Mouse (Mus musculus) retina, adult 2 months (tissue): ENCODE measurements around the gene Nckap5l.
A peak's percentile ranks its signal among the peaks of the same experiment; 100 is the strongest.

ENCODE experiments used
- DNase-seq: peaks from one replicate; pipeline ENCODE4 v3.0.0-alpha.2; 2012; ENCODE audit warnings: low read depth, low spot score

Gene Nckap5l

DNA sequence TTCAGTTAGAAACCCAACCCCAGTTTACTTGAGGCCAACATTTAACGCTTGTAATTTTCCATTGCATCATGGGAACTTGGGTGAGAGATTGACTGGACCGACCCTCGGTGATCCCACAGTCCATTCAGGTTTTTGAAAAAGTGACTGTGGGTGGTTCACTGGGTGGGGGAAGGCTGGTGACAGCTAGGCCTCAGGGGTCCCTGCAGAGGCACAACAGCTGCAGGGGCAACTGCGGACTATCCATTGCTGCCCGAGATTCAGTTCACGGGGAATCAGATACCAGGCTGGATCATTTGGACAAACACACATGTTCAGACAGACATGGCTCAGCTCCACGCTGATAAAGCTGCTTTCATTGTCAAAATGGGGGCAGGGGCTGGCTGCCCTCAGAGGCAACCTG is 26.0 kb downstream of the Nckap5l start:
- no peak for DNase-seq

DNA sequence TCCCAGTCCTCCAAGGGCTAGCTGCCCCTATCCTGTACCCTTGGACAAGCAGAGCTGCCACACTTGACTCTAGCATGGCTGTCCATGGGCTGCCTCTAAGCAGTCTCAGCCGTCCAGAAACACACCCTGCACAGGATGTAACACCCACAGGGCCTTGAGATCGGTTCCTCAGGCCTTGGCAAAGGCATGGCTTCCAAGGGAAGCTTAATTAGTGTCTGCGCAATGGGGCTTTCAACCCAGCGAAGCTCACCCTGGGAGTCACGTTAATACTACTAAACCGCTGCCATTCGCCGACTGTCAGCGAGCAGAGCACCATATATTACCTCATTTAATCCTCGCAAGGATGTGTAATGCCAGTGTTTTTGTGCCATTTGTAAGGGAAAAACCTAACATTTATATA is 26.5 kb downstream of the Nckap5l start:
- no peak for DNase-seq

DNA sequence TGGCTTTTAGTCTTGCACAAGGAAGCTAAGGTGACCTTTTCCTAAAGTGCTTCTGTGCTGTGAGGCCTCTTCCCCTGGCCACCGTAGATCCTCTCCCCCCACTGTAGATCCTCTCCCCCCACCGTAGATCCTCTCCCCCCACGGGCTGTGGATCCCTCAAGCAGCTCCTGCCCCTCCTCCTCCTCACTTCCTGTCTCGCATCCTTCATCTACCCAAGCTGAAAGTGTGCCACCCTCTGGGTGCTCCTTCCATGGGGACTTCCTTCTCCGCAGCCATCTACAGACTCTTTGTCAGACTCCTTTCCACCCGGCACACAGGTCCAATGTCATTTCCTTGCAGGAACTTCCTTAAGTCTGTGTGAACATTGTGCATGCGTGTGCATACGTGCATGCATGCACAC is 27.2 kb downstream of the Nckap5l start:
- DNase-seq, result no peak

DNA sequence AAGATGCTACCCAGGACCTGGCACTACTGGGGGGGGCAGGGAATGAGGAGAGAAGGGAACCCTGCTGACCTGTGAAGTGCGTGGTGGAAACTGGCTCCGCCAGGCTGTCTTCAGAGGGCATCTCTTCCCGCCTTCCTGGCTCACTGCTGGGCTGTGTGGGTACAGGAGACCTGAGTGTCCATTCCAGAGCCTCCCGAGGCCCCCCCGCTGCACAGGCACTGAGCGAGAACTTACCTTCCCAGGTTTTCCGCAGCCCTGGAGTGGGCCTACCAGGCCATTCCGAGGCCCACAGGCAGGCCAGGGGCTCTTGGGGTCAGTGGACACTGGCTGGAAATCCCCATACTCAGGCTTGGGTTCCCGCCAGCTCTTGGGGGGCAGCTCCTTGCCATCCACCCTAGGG is 33.7 kb downstream of the Nckap5l start:
- no peak for DNase-seq

DNA sequence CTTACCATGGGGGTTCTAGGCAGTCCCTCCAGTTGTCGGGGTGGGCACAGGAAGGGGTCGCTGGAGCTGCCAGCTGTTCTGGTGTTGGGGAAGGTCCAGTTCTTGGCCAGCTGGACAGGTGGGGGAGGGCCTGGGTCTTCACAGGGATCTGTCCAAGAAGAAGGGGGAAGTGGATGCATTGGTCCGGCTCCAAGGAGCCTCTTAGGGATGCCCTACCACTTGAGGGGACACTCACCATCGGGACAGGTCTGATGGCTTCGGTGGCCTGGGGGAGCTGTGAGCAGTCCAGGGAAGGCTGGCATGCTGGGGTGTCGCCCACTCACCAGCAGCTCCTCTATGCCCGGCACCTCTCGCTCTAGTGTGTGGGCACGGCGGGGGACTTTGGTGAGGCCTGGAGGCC is 34.4 kb downstream of the Nckap5l start:
- DNase-seq, result no peak

DNA sequence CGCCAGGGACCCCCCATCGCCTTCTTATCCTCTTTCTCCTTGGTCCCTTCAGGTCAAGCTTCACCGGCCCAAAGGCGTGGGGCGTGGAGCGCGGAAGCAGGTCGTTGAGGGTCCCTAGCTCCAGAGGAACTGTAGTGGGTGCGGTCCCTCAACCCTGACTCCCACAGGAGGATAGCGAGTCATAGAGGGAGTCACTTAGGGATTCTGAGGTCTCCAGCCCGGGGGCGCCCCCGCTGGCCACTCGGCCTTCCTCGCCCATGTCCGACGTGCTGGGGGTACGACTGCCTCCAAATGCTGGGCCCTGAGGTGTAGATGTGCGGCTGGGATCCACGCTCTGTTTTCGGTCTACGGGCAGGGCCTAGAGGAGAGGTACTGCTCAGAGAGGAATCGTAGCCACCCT is 35.0 kb downstream of the Nckap5l start:
- DNase-seq, result no peak

DNA sequence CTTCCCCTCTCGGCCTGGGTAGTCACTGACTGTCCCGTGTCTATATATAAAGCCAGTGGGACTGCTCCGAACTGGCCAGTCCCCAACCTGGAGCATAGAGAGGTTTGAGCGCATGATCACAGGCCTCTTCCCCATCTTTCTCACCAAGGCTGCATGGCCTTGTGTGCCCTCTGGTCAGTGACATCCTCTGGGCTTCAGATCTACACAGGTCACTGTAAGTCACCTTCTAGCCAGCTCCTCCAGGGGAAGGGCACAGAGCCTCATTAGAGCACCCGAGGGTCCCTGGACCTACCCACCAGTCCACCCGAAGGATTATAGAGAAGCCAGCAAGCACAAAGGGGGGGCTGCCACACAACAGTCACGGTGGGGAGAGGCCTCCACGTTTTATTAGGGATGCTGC is 35.9 kb downstream of the Nckap5l start:
- DNase-seq, result no peak

DNA sequence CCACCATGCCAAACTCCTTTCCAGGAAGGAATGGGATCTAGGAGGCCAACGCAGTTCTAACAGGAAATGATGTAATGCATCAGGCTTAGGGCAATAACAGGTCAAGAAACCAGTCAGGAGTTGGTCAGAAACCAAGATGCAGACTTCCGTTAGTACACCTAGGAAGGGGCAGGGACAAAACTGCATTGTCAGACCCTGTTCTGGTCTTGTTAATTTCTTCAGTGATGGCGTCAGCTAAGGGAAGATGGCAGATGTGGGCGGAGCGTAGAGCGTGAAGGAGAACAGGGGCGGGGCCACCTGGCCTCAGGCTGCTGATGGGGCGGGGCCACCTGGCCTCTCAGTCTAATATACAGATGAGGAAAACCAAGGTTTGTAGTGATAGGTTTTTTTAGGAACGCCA is 36.4 kb downstream of the Nckap5l start:
- no peak for DNase-seq

DNA sequence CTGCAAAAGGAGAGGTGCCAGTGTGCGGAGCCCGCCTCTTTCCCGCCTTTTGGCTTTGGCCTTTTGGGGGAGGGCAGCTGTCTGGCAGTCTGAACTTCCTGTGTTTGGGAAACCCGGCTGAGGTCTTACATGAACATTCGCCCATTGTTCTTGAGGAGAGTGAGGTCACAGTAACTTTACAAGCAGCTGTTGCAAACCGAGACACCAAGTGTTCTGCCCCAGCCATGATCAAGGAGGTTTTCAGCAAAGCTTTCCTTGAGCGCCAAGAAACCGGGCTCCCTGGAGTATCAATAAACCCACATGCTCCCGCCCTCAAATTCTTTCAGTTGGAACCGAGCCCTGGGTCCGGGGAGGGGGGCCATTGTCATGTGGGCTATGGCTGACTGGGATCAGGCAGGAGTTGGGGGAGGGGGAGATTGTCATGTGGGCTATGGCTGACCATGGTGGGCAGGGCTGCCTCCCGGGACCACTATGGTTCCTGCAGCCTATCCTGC is 37.0 kb downstream of the Nckap5l start:
- DNase-seq, result no peak

DNA sequence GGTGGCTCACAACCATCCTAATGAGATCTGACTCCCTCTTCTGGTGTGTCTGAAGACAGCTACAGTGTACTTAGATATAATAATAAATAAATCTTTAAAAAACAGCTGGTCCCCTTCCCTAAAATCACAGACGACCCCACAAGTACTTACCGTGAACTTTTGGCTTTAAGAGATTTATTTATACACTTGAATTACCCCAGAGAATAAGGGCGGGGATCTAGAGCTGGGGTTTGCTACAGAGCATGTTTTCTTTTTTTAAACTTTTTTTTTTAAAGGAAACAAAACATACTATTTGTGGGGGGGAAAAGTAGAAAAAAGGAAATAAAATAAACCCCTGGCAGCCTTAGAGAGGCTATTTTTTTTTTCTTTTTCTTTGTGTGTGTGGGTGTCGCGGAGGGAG is 37.4 kb downstream of the Nckap5l start:
- DNase-seq, result no peak

DNA sequence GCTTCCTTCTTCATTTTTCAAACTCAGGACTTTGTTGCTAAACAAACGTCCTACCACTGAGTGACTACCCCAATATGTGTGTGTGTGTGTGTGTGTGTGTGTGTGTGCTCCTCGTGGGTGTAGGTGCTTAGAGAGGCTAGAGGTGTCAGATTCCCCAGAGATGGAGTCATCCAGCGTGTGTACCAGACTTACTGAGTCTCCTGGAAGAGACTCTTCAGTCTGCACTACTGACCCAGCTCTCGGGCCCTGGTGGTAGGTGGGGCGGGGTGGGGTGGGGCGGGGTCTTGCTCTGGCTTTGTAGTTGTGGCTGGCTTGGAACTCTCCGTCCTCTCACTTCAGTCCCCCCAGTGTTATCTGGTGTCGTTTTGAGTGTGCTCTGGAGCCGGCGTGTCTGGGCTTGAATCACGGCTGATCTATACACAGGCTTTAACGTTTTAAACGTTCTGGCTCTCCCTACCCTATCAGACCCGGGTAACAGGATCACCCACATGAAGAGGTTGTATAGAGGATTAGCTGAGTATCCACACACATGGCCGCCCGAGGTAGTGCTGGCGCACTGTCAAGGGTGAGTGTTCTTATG is 39.8 kb downstream of the Nckap5l start:
- no peak for DNase-seq

DNA sequence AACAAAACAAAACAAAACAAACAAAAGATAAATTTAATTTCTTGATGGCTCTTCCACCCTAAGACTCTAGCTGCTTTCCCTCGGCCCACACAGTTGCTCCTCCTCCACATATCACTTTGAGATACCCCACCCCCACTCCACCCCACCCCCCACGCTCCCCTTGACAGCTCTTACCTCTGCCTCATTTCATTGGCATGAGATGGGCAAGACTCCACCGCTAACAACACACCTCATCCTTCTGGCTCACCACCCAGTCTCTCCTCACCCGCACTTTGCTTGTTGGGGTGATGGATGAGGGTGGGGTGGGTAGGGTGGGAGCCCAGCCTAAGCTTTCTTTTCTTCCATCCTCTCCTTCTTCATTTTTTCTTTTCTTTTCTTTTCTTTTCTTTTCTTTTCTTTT is 40.6 kb downstream of the Nckap5l start:
- DNase-seq, result no peak

DNA sequence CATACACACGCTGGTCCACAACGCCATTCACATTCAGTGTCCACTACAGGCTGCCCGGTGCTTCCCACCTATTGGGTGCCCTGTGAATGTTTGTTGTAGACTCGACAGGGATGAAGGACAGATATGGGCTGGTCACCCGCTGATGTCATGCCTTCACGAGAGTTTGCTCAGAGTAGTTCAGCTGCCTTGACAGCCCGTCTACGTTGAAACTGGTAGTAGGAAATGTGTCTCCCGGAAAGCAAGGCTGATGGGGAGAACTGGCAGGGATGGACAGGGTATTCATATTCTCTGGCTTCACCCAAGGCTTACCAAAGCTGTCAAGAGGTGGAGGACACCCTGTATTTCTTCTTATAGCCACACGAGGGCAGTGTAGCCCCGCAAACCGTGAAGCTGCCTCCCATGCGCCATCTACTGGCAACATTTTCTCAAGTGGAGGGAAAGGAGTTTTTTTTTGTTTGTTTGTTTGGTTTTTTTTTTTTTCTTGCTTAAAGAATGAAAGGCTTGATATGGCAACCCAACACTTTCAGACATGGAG is 41.1 kb downstream of the Nckap5l start:
- DNase-seq, result peak; percentile 72

DNA sequence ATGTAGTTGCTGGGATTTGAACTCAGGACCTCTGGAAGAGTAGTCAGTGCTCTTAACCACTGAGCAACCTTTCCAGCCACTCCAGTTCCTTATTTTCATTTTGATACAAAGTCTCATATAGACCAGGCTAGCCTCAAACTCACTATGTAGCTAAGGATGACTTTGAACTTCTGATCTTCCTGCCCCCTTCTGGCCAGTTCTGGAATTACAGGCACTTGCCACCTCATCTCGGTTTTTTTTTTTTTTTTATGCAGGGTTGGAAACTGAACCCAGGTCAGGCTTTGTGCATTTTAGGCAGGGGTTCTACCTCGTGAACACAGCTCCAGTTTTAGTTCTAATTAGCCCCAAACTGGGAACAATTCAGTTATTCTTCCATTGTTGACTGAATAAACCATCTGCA is 41.8 kb downstream of the Nckap5l start:
- DNase-seq, result no peak

DNA sequence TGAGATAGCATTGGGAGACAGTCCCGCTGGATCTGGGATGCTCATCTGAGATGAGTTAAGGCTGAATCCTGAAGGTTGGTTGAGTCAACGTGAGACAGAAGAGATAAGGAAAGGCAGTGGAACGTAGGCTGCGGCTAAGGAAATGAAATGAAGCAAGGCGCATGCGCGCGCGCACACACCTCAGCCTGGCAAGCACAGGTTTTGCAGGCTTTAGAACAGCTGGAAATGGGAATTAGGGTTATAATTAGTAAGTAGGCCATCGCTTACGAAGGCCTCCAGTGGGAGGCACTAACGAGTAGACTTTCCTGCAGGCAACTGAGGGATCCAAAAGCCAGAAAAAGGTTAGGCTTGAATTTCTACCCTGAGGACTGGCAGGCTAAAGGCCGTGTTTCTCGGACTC is 45.8 kb downstream of the Nckap5l start:
- no peak for DNase-seq

DNA sequence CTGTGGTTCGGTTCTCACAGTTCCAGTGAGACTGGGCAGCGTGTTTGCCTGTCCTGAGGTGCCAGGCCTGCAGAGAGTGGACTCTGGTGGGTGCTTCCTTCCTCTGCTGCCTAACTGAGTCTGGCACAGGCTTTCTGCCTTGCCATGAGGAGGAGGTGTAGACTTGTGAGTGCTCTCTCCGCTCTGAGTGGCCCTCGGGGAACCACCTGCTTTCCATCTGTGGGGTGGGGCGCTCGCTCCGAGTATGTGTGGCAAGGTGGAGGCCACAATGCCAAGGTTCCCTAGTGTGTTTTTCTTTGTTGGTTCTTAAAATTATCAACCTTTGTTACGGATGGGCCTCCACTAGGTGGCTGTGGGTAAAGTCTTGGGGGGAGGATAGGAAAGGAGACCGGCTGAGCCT is 48.7 kb downstream of the Nckap5l start:
- DNase-seq, result no peak

DNA sequence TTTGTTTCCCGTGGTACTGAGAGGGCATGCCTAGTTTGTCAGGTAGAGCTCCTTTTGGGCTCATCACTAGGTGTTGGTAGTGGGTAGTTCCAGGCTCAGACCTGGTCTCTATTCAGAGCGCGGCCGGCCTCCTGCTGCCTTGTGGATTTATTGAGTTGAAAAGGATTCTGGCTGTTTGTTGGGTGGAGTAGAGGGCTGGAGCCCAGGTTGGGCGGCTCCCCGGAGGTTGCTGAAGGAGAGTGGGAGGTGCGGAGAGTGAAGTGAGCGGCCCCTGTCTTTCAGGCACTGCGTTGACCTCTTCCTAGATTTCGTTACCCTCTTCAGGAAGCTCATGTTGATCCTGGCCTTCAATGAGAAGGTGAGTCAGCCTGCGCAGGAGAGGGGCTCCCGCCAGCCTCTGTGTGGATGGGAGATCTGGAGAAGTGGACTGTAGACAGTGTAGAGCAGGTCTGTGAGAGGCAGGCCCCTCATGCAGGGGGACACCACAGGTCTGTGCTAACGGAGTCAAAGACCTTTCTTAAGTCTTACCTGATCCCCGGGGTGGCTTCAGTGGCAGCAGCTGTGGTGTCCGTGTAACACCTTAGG is 50.5 kb downstream of the Nckap5l start:
- no peak for DNase-seq

DNA sequence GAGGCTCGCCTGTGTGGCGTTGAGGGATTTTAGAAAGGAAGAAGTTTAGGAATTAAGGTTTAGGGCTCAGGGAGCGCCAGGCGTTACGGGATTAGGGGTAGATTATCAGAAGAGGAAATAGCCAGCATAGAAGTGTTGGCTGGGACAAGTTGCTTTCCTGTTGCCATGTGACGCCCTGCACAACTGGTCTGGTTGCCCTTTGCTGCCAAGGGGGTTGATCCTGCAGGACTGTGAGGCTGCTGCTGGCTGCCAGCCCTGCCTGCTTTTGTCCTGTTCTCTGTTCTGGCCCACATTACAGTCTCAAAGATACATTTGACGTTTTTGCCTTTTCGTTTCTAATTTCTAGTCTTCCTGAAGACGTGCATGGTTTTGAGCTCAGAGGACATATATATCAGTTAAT is 52.4 kb downstream of the Nckap5l start:
- DNase-seq, result no peak

DNA sequence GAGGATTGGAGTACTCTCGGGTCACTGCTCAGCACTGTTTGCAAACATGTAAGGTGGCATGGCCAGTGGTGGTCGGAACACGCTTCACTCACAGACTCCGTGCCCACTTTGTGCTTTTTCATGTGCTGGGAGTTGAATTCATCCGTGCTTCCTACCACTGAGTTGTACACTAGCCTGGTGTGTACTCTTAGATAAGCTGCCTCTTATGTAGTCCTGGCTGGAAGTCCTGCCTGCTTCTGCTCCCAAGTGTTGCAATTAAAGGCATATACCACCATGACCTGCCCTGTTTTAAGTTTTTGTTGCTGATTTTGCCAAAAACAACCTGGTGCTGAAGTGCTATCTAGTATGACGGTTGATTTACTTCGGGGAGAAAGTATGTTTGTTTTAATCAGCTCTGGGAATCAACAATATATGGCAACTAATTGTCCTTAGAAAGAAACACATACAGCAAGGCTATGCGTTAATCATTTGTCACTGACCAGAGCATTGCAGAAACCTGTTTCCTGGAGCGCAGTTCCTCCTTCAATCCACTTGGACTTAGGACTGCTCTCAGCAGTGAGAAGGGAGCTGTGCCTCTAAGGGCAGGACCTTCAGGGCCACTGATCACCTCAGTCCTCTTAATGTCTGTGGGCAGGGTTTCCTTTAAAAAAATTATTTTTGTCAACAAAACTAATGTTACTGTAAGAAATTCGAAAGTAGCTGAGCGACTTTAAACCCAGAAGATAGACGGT is 54.2 kb downstream of the Nckap5l start:
- DNase-seq, result no peak

DNA sequence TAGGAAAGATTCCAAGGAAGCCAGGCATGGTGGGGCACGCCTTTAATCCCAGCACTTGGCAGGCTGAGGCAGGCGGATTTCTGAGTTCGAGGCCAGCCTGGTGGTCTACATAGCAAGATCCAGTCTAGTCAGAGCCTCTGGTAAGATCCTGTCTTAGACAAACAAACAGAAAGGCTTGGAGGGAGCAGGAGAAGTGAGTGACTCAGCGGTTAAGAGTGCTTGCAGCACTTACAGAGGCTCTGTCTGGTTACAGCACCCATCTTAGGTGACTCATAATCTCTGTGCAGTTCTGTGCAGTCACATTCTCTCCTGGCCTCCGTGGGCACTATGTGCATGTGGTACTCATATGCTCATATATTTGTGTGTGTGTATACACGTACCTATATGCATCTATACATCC is 56.9 kb downstream of the Nckap5l start:
- DNase-seq, result no peak

DNA sequence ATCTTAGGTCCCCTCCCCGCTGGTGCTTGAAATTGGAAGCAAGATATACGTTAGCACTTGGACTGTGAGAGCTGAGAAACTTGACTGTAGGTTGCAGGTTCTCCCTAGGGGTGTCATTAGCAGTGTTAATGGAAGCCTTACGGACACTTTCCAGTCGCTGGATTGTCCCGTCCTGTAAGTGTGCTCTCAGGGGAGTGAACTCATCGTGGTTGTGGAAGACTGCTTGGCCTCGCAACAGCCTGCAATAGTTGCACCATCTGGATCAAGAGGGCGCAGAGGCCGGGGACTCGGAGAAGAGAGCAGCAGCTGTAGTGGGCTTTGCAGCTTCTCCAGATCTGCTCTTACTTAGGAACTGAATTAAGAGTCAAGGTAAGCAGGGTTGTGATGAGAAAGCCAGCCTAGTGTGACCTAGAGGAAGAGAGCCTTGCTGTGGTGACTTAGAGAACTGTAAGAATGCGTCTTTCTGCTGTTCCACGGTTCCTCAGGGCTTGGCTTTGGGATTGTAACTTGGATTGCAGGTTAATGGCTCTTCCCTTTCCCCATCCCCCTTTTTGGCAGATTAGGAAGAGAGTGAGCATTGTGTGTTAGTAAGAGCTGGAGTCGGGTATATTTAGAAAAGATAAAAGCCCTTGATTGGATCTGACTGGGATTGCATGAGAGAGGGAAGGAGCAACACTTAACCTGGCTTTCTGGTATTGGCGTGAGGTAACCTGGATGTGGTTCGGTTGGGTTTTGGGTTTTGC is 57.9 kb downstream of the Nckap5l start:
- DNase-seq, result no peak

DNA sequence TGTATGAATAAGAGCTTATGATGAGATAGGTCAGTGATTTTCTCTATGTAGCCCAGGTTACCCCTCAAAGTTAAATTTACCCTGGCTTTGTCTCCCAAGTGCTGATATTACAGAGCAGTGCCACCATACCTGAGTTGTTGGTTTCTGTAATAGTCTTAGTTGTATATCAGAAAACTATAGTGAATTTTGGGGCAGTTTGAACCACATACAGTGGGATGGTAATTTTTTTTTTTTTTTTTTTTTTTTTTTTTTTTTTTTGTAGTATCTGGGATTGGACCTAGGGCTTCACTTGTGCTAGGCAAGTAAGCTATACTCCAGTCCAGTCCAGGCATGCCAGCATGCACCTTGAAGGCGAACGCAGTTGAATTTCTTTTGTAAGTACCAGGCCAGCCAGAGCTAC is 59.9 kb downstream of the Nckap5l start:
- DNase-seq, result no peak
